Mouse (Mus musculus) adrenal gland, postnatal 36 days (tissue): ENCODE results near the gene Kif23. TPM values are rescaled to one million over a fixed set of nuclear protein-coding genes. Genes with fewer than 3 reads are reported as not detected.
A peak's percentile ranks its signal among the peaks of the same experiment; 100 is the strongest.

Source experiments
- DNase-seq, 2 experiments: peaks; one replicate each; pipeline ENCODE4 v3.0.0; 2021; ENCODE audit warnings: mixed read lengths in 1 of 2
- long read RNA-seq, 2 experiments: library from polyadenylated mRNA; stranded (forward); transcript quantifications; one replicate each; pipeline ENCODE4 v2.0.0; 2021; ENCODE audit warnings: borderline sequencing depth in 2 of 2
- total RNA-seq, 2 experiments: library from RNA; stranded (reverse); gene quantifications; 2 replicates each; pipeline ENCODE4 v1.2.3; 2021

Gene Kif23
- 1 to 10 TPM; 5.5 to 8.5 TPM for total RNA-seq
- long read RNA-seq, experiment 1, partial matches to known transcripts: 2 of 5 reads
- long read RNA-seq, experiment 1, other reads (novel, unspliced or antisense): 3 of 5 reads
- long read RNA-seq, experiment 2, partial matches to known transcripts: 1 of 1 reads
- long read RNA-seq, experiment 2, other reads (novel, unspliced or antisense): 0 of 1 reads

- peak; percentile 98 for DNase-seq
Measured at GRCm38 (mm10) chr9:61946623-61947401, at the start of gene Kif23. TSS of gene Kif23 (minus strand) at chr9:61946774.

- no peak for DNase-seq
Measured at GRCm38 (mm10) chr9:61991158-61991557, 44.6 kb upstream of the Kif23 start.

GRCm38 (mm10) chr9:61990738-61991137, 44.2 kb upstream of the Kif23 start:
- DNase-seq: no peak

GRCm38 (mm10) chr9:61986055-61986454, 39.5 kb upstream of the Kif23 start:
- no peak for DNase-seq

GRCm38 (mm10) chr9:61985183-61985863, 38.7 kb upstream of the Kif23 start:
- DNase-seq: peak; percentile 61 to 80

GRCm38 (mm10) chr9:61982940-61983620, 36.5 kb upstream of the Kif23 start:
- DNase-seq: no peak

GRCm38 (mm10) chr9:61981876-61982275, 35.3 kb upstream of the Kif23 start:
- DNase-seq: no peak

- no peak for DNase-seq
Measured at GRCm38 (mm10) chr9:61979983-61980382, 33.4 kb upstream of the Kif23 start.

- no peak for DNase-seq
Measured at GRCm38 (mm10) chr9:61977258-61977945, 30.8 kb upstream of the Kif23 start.

- no peak for DNase-seq
Measured at GRCm38 (mm10) chr9:61972031-61972430, 25.5 kb upstream of the Kif23 start.

- DNase-seq: no peak
Measured at GRCm38 (mm10) chr9:61971045-61971444, 24.5 kb upstream of the Kif23 start.

GRCm38 (mm10) chr9:61967357-61967756, 20.8 kb upstream of the Kif23 start:
- peak; percentile 57 to 61 for DNase-seq

GRCm38 (mm10) chr9:61965987-61966386, 19.4 kb upstream of the Kif23 start:
- no peak for DNase-seq

GRCm38 (mm10) chr9:61965411-61965930, 18.9 kb upstream of the Kif23 start:
- peak; percentile 80 to 83 for DNase-seq

GRCm38 (mm10) chr9:61963356-61963755, 16.8 kb upstream of the Kif23 start:
- no peak for DNase-seq

- DNase-seq: no peak
Measured at GRCm38 (mm10) chr9:61961181-61961580, 14.6 kb upstream of the Kif23 start.

GRCm38 (mm10) chr9:61960753-61961152, 14.2 kb upstream of the Kif23 start:
- peak; percentile 43 to 71 for DNase-seq

GRCm38 (mm10) chr9:61959921-61960569, 13.5 kb upstream of the Kif23 start:
- DNase-seq: no peak

- DNase-seq: no peak
Measured at GRCm38 (mm10) chr9:61954707-61955106, 8.1 kb upstream of the Kif23 start.

- no peak for DNase-seq
Measured at GRCm38 (mm10) chr9:61952241-61952640, 5.7 kb upstream of the Kif23 start.
